7 mouse cellular contexts compared by ENCODE assay signal in genomic region chr4:154159961-154160537, GRCm38 (mm10). TPM values are rescaled to one million over a fixed set of nuclear protein-coding genes. Genes with fewer than 3 reads are reported as not detected.
A peak's percentile ranks its signal among the peaks of the same experiment; 100 is the strongest.
DNase-seq lines count a peak whose midpoint lies in the region; ATAC-seq lines count a peak whose summit lies in the region.

No protein-coding gene starts in this region.

- H3K4me2 ChIP-seq in forebrain, embryonic 13.5 days = peak overlapping the region; percentile 84
- H3K4me2 ChIP-seq in midbrain, embryonic 12.5 days (replicated peaks) = peak overlapping the region; percentile 92

- H3K4me1 ChIP-seq in forebrain, embryonic 13.5 days = peaks cover 22% of the 10 kb centered on the region
- H3K4me1 ChIP-seq in midbrain, embryonic 12.5 days = peaks cover 22% of the 10 kb centered on the region

- no peaks in the 10 kb centered on the region for H3K27me3 ChIP-seq in forebrain, embryonic 13.5 days
- H3K27me3 ChIP-seq in midbrain, embryonic 12.5 days = no peaks in the 10 kb centered on the region

- peak; percentile 56 for ATAC-seq in forebrain, embryonic 13.5 days
- peak; percentile 68; the same call in 1 of the 2 replicates for ATAC-seq in midbrain, embryonic 12.5 days (ENCODE audit: low FRiP score, low read depth)

- peak overlapping the region; percentile 88 for H3K4me3 ChIP-seq in forebrain, embryonic 13.5 days
- H3K4me3 ChIP-seq in midbrain, embryonic 12.5 days = peak overlapping the region; percentile 95

- no peaks in the 10 kb centered on the region for H3K9me3 ChIP-seq in forebrain, embryonic 13.5 days (replicated peaks)
- H3K9me3 ChIP-seq in midbrain, embryonic 12.5 days = no peaks in the 10 kb centered on the region

- peak overlapping the region; percentile 61 for H3K27ac ChIP-seq in forebrain, embryonic 13.5 days
- peak overlapping the region; percentile 66; the same call in 1 of the 2 replicates for H3K27ac ChIP-seq in midbrain, embryonic 12.5 days (replicated peaks)

- H3K9ac ChIP-seq in forebrain, embryonic 13.5 days = peak overlapping the region; percentile 81
- H3K9ac ChIP-seq in midbrain, embryonic 12.5 days (replicated peaks) = peak overlapping the region; percentile 86

- DNase-seq in retina, embryonic 14.5 days (ENCODE audit: low spot score) = peak; percentile 46
- no peak for DNase-seq in retina, postnatal 1 day
- peak; percentile 12 for DNase-seq in adipocyte (ENCODE audit: low spot score)
- DNase-seq in kidney, postnatal 10 days = peak; percentile 72
- no peak for DNase-seq in layer of hippocampus, postnatal 14 days (ENCODE audit: low spot score in 2 of 2)

- H3K36me3 ChIP-seq in forebrain, embryonic 13.5 days (ENCODE audit: poor library complexity, severe bottlenecking) = peaks cover 40% of the 10 kb centered on the region
- H3K36me3 ChIP-seq in midbrain, embryonic 12.5 days = peaks cover 38% of the 10 kb centered on the region

- WGBS in forebrain, embryonic 13.5 days = 2% methylated on average over 41 of the region's 47 CpGs
- 3% methylated on average over 45 of the region's 47 CpGs for WGBS in midbrain, embryonic 12.5 days

RNA-seq across cellular contexts. Expression of gene Tprgl, which starts 0.4 kb away (rescaled TPM):
- polyA plus RNA-seq in forebrain, embryonic 13.5 days (2015; fragmentation: Nextera tagmentation; extraction: Ambion mirVana) = 130 and 134 TPM in 2 replicates
- polyA plus RNA-seq in midbrain, embryonic 12.5 days (2016; fragmentation: Nextera tagmentation; extraction: Ambion mirVana) = 149 and 164 TPM in 2 replicates
- total RNA-seq in layer of hippocampus, postnatal 14 days (2021) = 100 to 1,000 TPM; 156 to 166 TPM

RNA-seq across cellular contexts. Expression of gene Megf6, which starts 10.5 kb away (rescaled TPM):
- 5.8 and 8.1 TPM in 2 replicates for polyA plus RNA-seq in forebrain, embryonic 13.5 days (2015; fragmentation: Nextera tagmentation; extraction: Ambion mirVana)
- 21.3 and 29.5 TPM in 2 replicates for polyA plus RNA-seq in midbrain, embryonic 12.5 days (2016; fragmentation: Nextera tagmentation; extraction: Ambion mirVana)
- total RNA-seq in layer of hippocampus, postnatal 14 days (2021) = 10 to 100 TPM in 1 of 2 experiments, 1 to 10 TPM in 1; 9.4 to 11.6 TPM

RNA-seq across cellular contexts. Expression of gene Wrap73, which starts 17.9 kb away (rescaled TPM):
- 59.2 and 61.4 TPM in 2 replicates for polyA plus RNA-seq in forebrain, embryonic 13.5 days (2015; fragmentation: Nextera tagmentation; extraction: Ambion mirVana)
- 46.9 and 52.5 TPM in 2 replicates for polyA plus RNA-seq in midbrain, embryonic 12.5 days (2016; fragmentation: Nextera tagmentation; extraction: Ambion mirVana)
- total RNA-seq in layer of hippocampus, postnatal 14 days (2021) = 10 to 100 TPM; 29.7 to 36.1 TPM

RNA-seq across cellular contexts. Expression of gene Trp73, which starts 20.0 kb away (rescaled TPM):
- polyA plus RNA-seq in forebrain, embryonic 13.5 days (2015; fragmentation: Nextera tagmentation; extraction: Ambion mirVana) = 5.2 and 5.9 TPM in 2 replicates
- 0.47 and 0.84 TPM in 2 replicates for polyA plus RNA-seq in midbrain, embryonic 12.5 days (2016; fragmentation: Nextera tagmentation; extraction: Ambion mirVana)
- total RNA-seq in layer of hippocampus, postnatal 14 days (2021) = 1 to 10 TPM; 3.8 to 4.0 TPM

Comparison
In these comparisons a context has a peak if more than half of its experiments do, and no peak if none do; other contexts are left out.
1. DNase-seq: peak in retina, embryonic 14.5 days (single experiment), adipocyte (single experiment) and kidney, postnatal 10 days (single experiment); none in retina, postnatal 1 day (single experiment) and layer of hippocampus, postnatal 14 days (0 of 2).